Mouse (Mus musculus): Measurements from ENCODE around the gene Stmnd1. TPM values are rescaled to one million over a fixed set of nuclear protein-coding genes. Genes with fewer than 3 reads are reported as not detected.

The Stmnd1 gene
- polyA plus RNA-seq, 1 experiment from 2014 or later: 0.86 TPM

GRCm38 (mm10) chr13:46272811-46273452, 589 bp upstream of the Stmnd1 start:
- DNase-seq (ENCODE audit: low spot score) (peak; percentile 86), ATAC-seq (ENCODE audit: low read depth) (peak; percentile 48; the same call in 1 of the 2 replicates)
- Histone ChIP-seq H3K36me3 (ENCODE audit: control insufficient read depth, insufficient read depth, low read length) (no peaks in the 10 kb centered on the region), H3K4me2 (ENCODE audit: low read depth, low read length) (peak overlapping the region; percentile 46), H3K9ac (ENCODE audit: low read depth, low read length) (no peak overlapping the region), H3K4me3 (ENCODE audit: low read depth, low read length) (peak overlapping the region; percentile 7), H3K27me3 (replicated peaks; ENCODE audit: control insufficient read depth, insufficient read depth, low read length) (no peaks in the 10 kb centered on the region), H3K9me3 (ENCODE audit: control insufficient read depth, low read length) (no peaks in the 10 kb centered on the region), H3K27ac (replicated peaks; ENCODE audit: low read depth, low read length) (peak overlapping the region; percentile 80), H3K4me1 (ENCODE audit: control insufficient read depth, insufficient read depth, low read length) (peaks cover 21% of the 10 kb centered on the region)
- 6% methylated on average over 14 of the region's 17 CpGs for WGBS

DNA sequence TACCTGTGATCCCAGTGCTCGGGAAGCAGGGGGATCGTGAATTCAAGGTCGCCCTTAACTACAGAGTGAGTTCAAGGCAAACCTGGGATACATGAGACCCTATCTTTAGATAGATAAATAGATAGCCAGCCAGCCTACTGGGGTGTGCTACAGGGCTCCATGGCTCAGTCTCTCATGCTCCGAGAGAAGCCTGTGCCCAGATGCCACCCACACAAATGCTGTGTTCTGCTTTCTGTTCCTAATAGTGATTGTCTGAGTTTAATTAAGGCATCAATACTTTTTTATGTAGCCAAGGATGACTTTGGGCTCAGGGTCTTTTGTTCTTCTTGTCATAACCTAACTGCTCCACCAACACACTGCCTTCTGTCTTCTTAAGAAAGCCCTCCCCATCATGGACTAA, 2.2 kb downstream of the Stmnd1 start:
- Histone ChIP-seq H3K4me2 (ENCODE audit: low read depth, low read length) (no peak overlapping the region), H3K9me3 (ENCODE audit: control insufficient read depth, low read length) (no peaks in the 10 kb centered on the region), H3K9ac (ENCODE audit: low read depth, low read length) (no peak overlapping the region), H3K4me3 (ENCODE audit: low read depth, low read length) (no peak overlapping the region), H3K4me1 (ENCODE audit: control insufficient read depth, insufficient read depth, low read length) (peaks cover 6% of the 10 kb centered on the region), H3K27ac (replicated peaks; ENCODE audit: low read depth, low read length) (no peak overlapping the region), H3K27me3 (replicated peaks; ENCODE audit: control insufficient read depth, insufficient read depth, low read length) (no peaks in the 10 kb centered on the region), H3K36me3 (ENCODE audit: control insufficient read depth, insufficient read depth, low read length) (no peaks in the 10 kb centered on the region)
- DNase-seq (ENCODE audit: low spot score) (no peak), ATAC-seq (ENCODE audit: low read depth) (no peak)
- 85% methylated on average over 4 of the region's 4 CpGs for WGBS

- 92% methylated on average over 2 of the region's 2 CpGs for WGBS
- Histone ChIP-seq H3K4me2 (ENCODE audit: low read depth, low read length) (no peak overlapping the region), H3K27ac (replicated peaks; ENCODE audit: low read depth, low read length) (no peak overlapping the region), H3K9me3 (ENCODE audit: control insufficient read depth, low read length) (no peaks in the 10 kb centered on the region), H3K36me3 (ENCODE audit: control insufficient read depth, insufficient read depth, low read length) (no peaks in the 10 kb centered on the region), H3K4me3 (ENCODE audit: low read depth, low read length) (no peak overlapping the region), H3K9ac (ENCODE audit: low read depth, low read length) (no peak overlapping the region), H3K4me1 (ENCODE audit: control insufficient read depth, insufficient read depth, low read length) (no peaks in the 10 kb centered on the region), H3K27me3 (replicated peaks; ENCODE audit: control insufficient read depth, insufficient read depth, low read length) (no peaks in the 10 kb centered on the region)
- no peak for DNase-seq (ENCODE audit: low spot score)
- ATAC-seq (ENCODE audit: low read depth): no peak
These were observed 9.0 kb downstream of the Stmnd1 start for GRCm38 (mm10) chr13:46282543-46282942.

DNA sequence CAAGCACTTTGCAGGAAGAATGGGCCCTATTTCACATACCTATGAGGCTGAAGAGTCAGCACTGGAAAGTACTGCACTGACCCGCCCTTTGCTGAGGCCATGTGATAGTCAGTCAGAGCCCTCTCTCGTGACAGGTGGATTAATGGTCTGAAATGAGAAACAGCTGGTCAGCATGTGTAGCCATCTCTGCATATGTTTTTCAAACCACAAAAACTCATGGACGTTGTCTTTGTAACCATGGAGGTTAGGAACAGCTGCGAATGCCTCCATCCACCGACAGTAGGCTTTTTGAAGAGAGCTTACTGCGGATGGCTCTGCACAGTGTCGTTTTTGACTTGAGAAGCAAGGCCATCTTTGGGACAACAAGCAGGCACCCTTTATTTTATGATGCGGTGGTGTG, 14.3 kb downstream of the Stmnd1 start:
- no peak overlapping the region for H3K4me2 ChIP-seq (ENCODE audit: low read depth, low read length)
- no peak overlapping the region for H3K4me3 ChIP-seq (ENCODE audit: low read depth, low read length)
- peak overlapping the region; percentile 64; the same call in 1 of the 2 replicates for H3K27ac ChIP-seq (replicated peaks; ENCODE audit: low read depth, low read length)
- ATAC-seq (ENCODE audit: low read depth) (peak; percentile 82; the same call in 1 of the 2 replicates), DNase-seq (ENCODE audit: low spot score) (peak; percentile 81)
- no peaks in the 10 kb centered on the region for H3K9me3 ChIP-seq (ENCODE audit: control insufficient read depth, low read length)
- H3K9ac ChIP-seq (ENCODE audit: low read depth, low read length): no peak overlapping the region
- WGBS: 35% methylated on average over 8 of the region's 8 CpGs
- no peaks in the 10 kb centered on the region for H3K36me3 ChIP-seq (ENCODE audit: control insufficient read depth, insufficient read depth, low read length)
- no peaks in the 10 kb centered on the region for H3K27me3 ChIP-seq (replicated peaks; ENCODE audit: control insufficient read depth, insufficient read depth, low read length)
- H3K4me1 ChIP-seq (ENCODE audit: control insufficient read depth, insufficient read depth, low read length): 0 out of 2 replicates have a peak, but pooled peaks cover 4% of the 10 kb centered on the region

DNA sequence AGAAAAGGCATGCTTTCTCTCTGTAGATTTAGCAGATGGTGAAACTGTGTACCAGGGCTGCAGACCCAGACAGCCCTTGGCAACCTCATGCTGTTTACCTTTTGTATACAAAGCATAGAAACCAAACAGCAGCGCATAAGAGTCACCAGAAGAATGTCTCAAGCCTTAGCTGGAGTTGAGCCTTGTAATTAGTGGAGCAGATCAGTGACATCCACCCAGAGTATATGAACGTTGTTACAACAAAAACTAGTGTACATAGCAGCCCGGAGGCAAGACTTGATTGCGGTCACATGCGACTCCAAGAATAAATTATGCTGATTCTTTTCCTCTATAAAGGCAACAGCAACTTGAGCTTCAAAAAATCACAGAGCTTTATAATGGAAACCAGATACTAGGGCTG, 14.9 kb downstream of the Stmnd1 start:
- Histone ChIP-seq H3K4me2 (ENCODE audit: low read depth, low read length) (no peak overlapping the region), H3K4me1 (ENCODE audit: control insufficient read depth, insufficient read depth, low read length) (0 out of 2 replicates have a peak, but pooled peaks cover 4% of the 10 kb centered on the region), H3K9me3 (ENCODE audit: control insufficient read depth, low read length) (no peaks in the 10 kb centered on the region), H3K27me3 (replicated peaks; ENCODE audit: control insufficient read depth, insufficient read depth, low read length) (no peaks in the 10 kb centered on the region), H3K27ac (replicated peaks; ENCODE audit: low read depth, low read length) (peak overlapping the region; percentile 64; the same call in 1 of the 2 replicates), H3K9ac (ENCODE audit: low read depth, low read length) (no peak overlapping the region), H3K4me3 (ENCODE audit: low read depth, low read length) (no peak overlapping the region), H3K36me3 (ENCODE audit: control insufficient read depth, insufficient read depth, low read length) (no peaks in the 10 kb centered on the region)
- DNase-seq (ENCODE audit: low spot score) (peak; percentile 50), ATAC-seq (ENCODE audit: low read depth) (peak; percentile 62; the same call in 1 of the 2 replicates)
- WGBS: 42% methylated on average over 5 of the region's 5 CpGs

DNA sequence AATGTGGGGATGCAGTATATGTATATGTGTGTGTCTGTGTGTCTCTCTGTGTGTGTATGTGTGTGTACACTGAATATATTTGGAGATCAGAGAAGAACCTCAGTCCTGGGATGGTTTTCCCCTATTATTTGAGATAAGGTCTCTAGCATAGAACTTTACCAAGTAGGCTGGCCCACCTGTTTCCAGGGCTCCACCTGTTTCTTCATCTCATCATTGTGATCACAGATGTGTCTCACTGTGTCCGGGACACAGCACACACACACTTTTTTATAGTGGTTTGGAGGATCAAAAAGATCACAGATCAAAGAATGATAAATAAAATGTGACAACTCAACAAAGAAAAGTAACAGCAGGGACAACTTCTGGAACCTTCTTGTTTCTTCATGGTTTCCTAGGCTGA, 17.0 kb downstream of the Stmnd1 start:
- no peak overlapping the region for H3K4me3 ChIP-seq (ENCODE audit: low read depth, low read length)
- H3K27ac ChIP-seq (replicated peaks; ENCODE audit: low read depth, low read length): no peak overlapping the region
- H3K9ac ChIP-seq (ENCODE audit: low read depth, low read length): no peak overlapping the region
- WGBS: 74% methylated on average over 1 of the region's 1 CpGs
- ATAC-seq (ENCODE audit: low read depth): no peak
- H3K4me1 ChIP-seq (ENCODE audit: control insufficient read depth, insufficient read depth, low read length): 0 out of 2 replicates have a peak, but pooled peaks cover 4% of the 10 kb centered on the region
- no peak overlapping the region for H3K4me2 ChIP-seq (ENCODE audit: low read depth, low read length)
- H3K36me3 ChIP-seq (ENCODE audit: control insufficient read depth, insufficient read depth, low read length): no peaks in the 10 kb centered on the region
- H3K27me3 ChIP-seq (replicated peaks; ENCODE audit: control insufficient read depth, insufficient read depth, low read length): no peaks in the 10 kb centered on the region
- no peaks in the 10 kb centered on the region for H3K9me3 ChIP-seq (ENCODE audit: control insufficient read depth, low read length)
- DNase-seq (ENCODE audit: low spot score): no peak

DNA sequence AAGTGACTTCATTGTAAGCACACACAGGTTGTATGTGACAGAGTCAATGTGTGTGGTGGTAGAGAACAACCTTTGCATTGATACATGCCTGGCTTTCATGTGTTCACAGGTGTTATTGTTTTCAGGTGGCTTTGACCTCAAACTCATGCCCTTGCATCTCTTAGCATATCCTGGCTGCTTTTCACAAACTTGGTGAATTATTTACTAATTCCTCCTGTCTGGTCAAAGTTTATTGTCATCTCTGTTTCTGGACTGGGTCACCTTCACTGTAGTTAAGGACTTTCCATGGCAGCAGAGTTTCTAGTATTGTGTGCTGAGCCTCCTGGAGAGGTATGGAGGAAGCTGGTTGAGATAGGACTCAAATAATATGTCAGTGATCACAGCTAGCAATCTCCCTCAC, 20.8 kb downstream of the Stmnd1 start:
- Histone ChIP-seq H3K4me2 (ENCODE audit: low read depth, low read length) (no peak overlapping the region), H3K4me3 (ENCODE audit: low read depth, low read length) (no peak overlapping the region), H3K36me3 (ENCODE audit: control insufficient read depth, insufficient read depth, low read length) (no peaks in the 10 kb centered on the region), H3K9ac (ENCODE audit: low read depth, low read length) (no peak overlapping the region), H3K4me1 (ENCODE audit: control insufficient read depth, insufficient read depth, low read length) (no peaks in the 10 kb centered on the region), H3K9me3 (ENCODE audit: control insufficient read depth, low read length) (no peaks in the 10 kb centered on the region), H3K27ac (replicated peaks; ENCODE audit: low read depth, low read length) (no peak overlapping the region), H3K27me3 (replicated peaks; ENCODE audit: control insufficient read depth, insufficient read depth, low read length) (no peaks in the 10 kb centered on the region)
- no peak for DNase-seq (ENCODE audit: low spot score)
- no peak for ATAC-seq (ENCODE audit: low read depth)

DNA sequence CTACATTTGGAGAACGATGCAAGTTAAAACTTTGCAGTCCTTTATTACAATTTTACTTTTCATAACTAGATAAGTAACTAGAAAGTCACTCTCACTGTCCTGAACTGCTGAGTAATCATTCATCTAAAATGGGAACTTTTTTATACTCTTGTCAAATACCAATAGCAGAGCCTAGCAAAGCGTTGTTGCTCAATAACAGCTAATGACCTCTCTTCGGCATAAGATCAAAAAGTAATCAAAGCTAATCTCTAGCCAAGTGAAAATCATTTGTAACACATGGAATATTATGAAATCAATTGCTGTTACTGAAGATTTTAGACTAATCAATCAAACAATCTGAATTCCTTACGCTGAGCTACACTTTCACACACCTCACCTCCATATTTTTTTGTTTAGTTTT, 24.2 kb downstream of the Stmnd1 start:
- 91% methylated on average over 4 of the region's 4 CpGs for WGBS
- no peak for ATAC-seq (ENCODE audit: low read depth)
- no peak overlapping the region for H3K4me2 ChIP-seq (ENCODE audit: low read depth, low read length)

DNA sequence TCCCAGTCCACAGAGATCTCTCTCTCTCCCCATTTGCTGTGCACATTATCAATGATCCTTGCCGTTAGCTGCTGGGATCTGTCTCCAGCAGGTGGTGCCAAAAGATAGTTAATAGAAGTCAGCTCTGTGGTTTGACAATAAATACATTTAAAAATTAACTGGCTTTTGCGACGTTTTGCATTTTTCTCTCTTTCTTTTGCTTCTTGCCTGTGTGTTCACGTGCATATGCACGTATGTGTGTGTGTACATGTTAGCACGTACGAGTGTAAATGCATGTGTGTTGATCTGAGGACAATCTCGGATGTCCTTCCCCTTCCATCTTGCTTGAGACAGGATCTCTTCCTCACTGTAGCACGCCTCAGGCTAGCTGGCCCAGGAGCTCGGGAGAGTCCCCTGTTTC, 37.3 kb downstream of the Stmnd1 start:
- Histone ChIP-seq H3K27ac (replicated peaks; ENCODE audit: low read depth, low read length) (no peak overlapping the region), H3K4me3 (ENCODE audit: low read depth, low read length) (no peak overlapping the region), H3K36me3 (ENCODE audit: control insufficient read depth, insufficient read depth, low read length) (no peaks in the 10 kb centered on the region), H3K4me1 (ENCODE audit: control insufficient read depth, insufficient read depth, low read length) (no peaks in the 10 kb centered on the region), H3K9me3 (ENCODE audit: control insufficient read depth, low read length) (0 out of 2 replicates have a peak, but pooled peaks cover under 1% of the 10 kb centered on the region), H3K9ac (ENCODE audit: low read depth, low read length) (no peak overlapping the region), H3K27me3 (replicated peaks; ENCODE audit: control insufficient read depth, insufficient read depth, low read length) (no peaks in the 10 kb centered on the region), H3K4me2 (ENCODE audit: low read depth, low read length) (no peak overlapping the region; the same call in 1 of the 2 replicates)
- DNase-seq (ENCODE audit: low spot score) (peak; percentile 77), ATAC-seq (ENCODE audit: low read depth) (no peak)
- WGBS: 43% methylated on average over 10 of the region's 10 CpGs

More for the DNA sequence above, 24.2 kb downstream of the Stmnd1 start:
- Histone ChIP-seq H3K9ac (ENCODE audit: low read depth, low read length) (no peak overlapping the region), H3K4me1 (ENCODE audit: control insufficient read depth, insufficient read depth, low read length) (no peaks in the 10 kb centered on the region), H3K27ac (replicated peaks; ENCODE audit: low read depth, low read length) (no peak overlapping the region), H3K4me3 (ENCODE audit: low read depth, low read length) (no peak overlapping the region), H3K27me3 (replicated peaks; ENCODE audit: control insufficient read depth, insufficient read depth, low read length) (no peaks in the 10 kb centered on the region), H3K36me3 (ENCODE audit: control insufficient read depth, insufficient read depth, low read length) (no peaks in the 10 kb centered on the region), H3K9me3 (ENCODE audit: control insufficient read depth, low read length) (no peaks in the 10 kb centered on the region)
- DNase-seq (ENCODE audit: low spot score): no peak
